Mouse (Mus musculus): ENCODE measurements at regions not wholly inside any gene's neighbourhood (a gene's known extent, or its start where the extent isn't known, plus 50 kb on each side); places are given as distances from the start of the nearest gene placed in this dataset.

DNA sequence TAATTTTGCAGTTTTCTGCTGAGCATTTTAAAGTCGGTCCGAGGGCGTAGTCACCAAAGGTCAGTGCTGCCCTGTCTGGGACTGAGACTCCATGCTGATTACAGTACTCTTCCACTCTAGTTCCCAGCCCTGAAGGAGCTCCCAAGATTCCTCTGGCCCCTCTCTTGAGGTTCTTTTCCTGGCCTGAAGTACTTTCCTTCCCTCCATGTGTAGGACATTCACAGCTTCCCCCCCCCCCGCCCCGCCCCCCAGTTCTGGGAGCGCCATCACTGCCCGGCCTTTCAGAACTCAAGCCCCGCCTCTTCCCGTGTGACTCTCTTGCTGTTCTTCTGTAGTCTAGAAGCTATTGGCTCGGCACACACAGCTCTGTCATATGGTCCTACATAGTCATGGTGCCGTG is 271.5 kb downstream of the Matn1 start:
- no peak for TF ChIP-seq POLR2A (IDR thresholded peaks at IDR 0.05; ENCODE audit: borderline replicate concordance, insufficient read depth, low read length)
- TF ChIP-seq CTCF (IDR thresholded peaks at IDR 0.05; ENCODE audit: borderline replicate concordance, insufficient read depth, low read depth, low read length), result no peak

Data from cerebellum, adult 2 months (tissue).